Mouse (Mus musculus) heart, postnatal 0 days (tissue): ENCODE measurements around the gene Nrn1.

Experiments used
- CTCF ChIP-seq: IDR thresholded peaks from 2 replicates; pipeline ENCODE4 v1.5.1; 2016; ENCODE audit warnings: antibody characterized with exemption, control low read depth, low read depth
- EP300 ChIP-seq: IDR thresholded peaks from 2 replicates; pipeline ENCODE4 v1.6.1; 2016; ENCODE audit warnings: antibody characterized with exemption, low read depth

- no peak for TF ChIP-seq EP300
- no peak for TF ChIP-seq CTCF
Observed at GRCm38 (mm10) chr13:36720297-36721017, 14.5 kb downstream of the Nrn1 start.
